Mouse (Mus musculus) forebrain, embryonic 16.5 days (tissue): ENCODE data around the gene Pign. TPM values are rescaled to one million over a fixed set of nuclear protein-coding genes. Genes with fewer than 3 reads are reported as not detected.

Experiments used
- ATAC-seq: fragments of 200-750 bp; cut with Nextera tagmentation; 2 replicates; pipeline ENCODE4 v1.8.0; 2017; ENCODE audit warnings: mild to moderate bottlenecking, moderate library complexity
- H3K27ac ChIP-seq: fragments of 300-500 bp; sonication (generic); 2 replicates; pipeline ENCODE4 v1.5.1; 2014; ENCODE audit warnings: low read length, control low read depth
- H3K27me3 ChIP-seq: fragments of 300-500 bp; sonication (generic); replicated peaks from 2 replicates; pipeline ENCODE4 v1.6.1; 2014; ENCODE audit warnings: low read length; ENCODE audit not compliant: control insufficient read depth, insufficient read depth
- H3K36me3 ChIP-seq: fragments of 300-500 bp; sonication (generic); 2 replicates; pipeline ENCODE4 v1.6.1; 2014; ENCODE audit not compliant: control insufficient read depth, insufficient read depth
- H3K4me1 ChIP-seq: fragments of 300-500 bp; sonication (generic); replicated peaks from 2 replicates; pipeline ENCODE4 v1.6.1; 2014; ENCODE audit warnings: low read length; ENCODE audit not compliant: control insufficient read depth, insufficient read depth
- H3K4me2 ChIP-seq: fragments of 300-500 bp; sonication (generic); 2 replicates; pipeline ENCODE4 v1.6.1; 2014; ENCODE audit warnings: mild to moderate bottlenecking, low read length, control low read depth
- H3K4me3 ChIP-seq: fragments of 300-500 bp; sonication (generic); replicated peaks from 2 replicates; pipeline ENCODE4 v1.5.1; 2014; ENCODE audit warnings: mild to moderate bottlenecking, low read length, control low read depth
- H3K9ac ChIP-seq: fragments of 300-500 bp; sonication (generic); replicated peaks from 2 replicates; pipeline ENCODE4 v1.6.1; 2014; ENCODE audit warnings: low read depth, low read length, control low read depth
- H3K9me3 ChIP-seq: fragments of 300-500 bp; sonication (generic); 2 replicates; pipeline ENCODE4 v1.6.1; 2016; ENCODE audit warnings: low read length; ENCODE audit not compliant: control insufficient read depth
- WGBS: fragments of 180-500 bp; shearing (Covaris S2); extraction: QIAGEN DNeasy Blood & Tissue Kit; methylation state at CpG from one replicate; pipeline ENCODE4 v1.1.7; 2014; 5-methylcytosine and 5-hydroxymethylcytosine counted together
- polyA plus RNA-seq: library from polyadenylated mRNA; unstranded; fragments of >200 nt; fragmentation: Nextera tagmentation; extraction: Ambion mirVana; gene quantifications from 2 replicates; pipeline ENCODE4 v1.2.1, GENCODE M21; 2015

The Pign gene
- polyA plus RNA-seq, 1 experiment from 2014 or later, result 12.1 TPM

GRCm38 (mm10) chr1:105549648-105550047, 113.8 kb downstream of the Pign start:
- Histone ChIP-seq H3K36me3 (no peaks in the 10 kb centered on the region), H3K4me1 (no peaks in the 10 kb centered on the region), H3K9ac (no peak overlapping the region), H3K27ac (no peak overlapping the region), H3K9me3 (no peaks in the 10 kb centered on the region), H3K27me3 (no peaks in the 10 kb centered on the region), H3K4me2 (no peak overlapping the region), H3K4me3 (no peak overlapping the region)
- WGBS, result 89% methylated on average over 4 of the region's 4 CpGs
- no peak for ATAC-seq

- WGBS, result 94% methylated on average over 1 of the region's 1 CpGs
- no peak for ATAC-seq
- Histone ChIP-seq H3K4me2 (no peak overlapping the region), H3K4me3 (no peak overlapping the region), H3K9me3 (0 out of 2 replicates have a peak, but pooled peaks cover 5% of the 10 kb centered on the region), H3K27me3 (no peaks in the 10 kb centered on the region), H3K9ac (no peak overlapping the region), H3K36me3 (peaks cover 6% of the 10 kb centered on the region; the same call in 1 of the 2 replicates), H3K27ac (no peak overlapping the region), H3K4me1 (no peaks in the 10 kb centered on the region)
Observed at GRCm38 (mm10) chr1:105543051-105543450, 120.4 kb downstream of the Pign start.

GRCm38 (mm10) chr1:105523768-105524167, 139.7 kb downstream of the Pign start:
- Histone ChIP-seq H3K4me3 (no peak overlapping the region), H3K36me3 (no peaks in the 10 kb centered on the region), H3K4me2 (no peak overlapping the region), H3K9me3 (no peaks in the 10 kb centered on the region), H3K27ac (no peak overlapping the region), H3K27me3 (no peaks in the 10 kb centered on the region), H3K4me1 (no peaks in the 10 kb centered on the region), H3K9ac (no peak overlapping the region)
- ATAC-seq, result no peak
- WGBS, result 61% methylated on average over 2 of the region's 2 CpGs

GRCm38 (mm10) chr1:105522321-105522720, 141.2 kb downstream of the Pign start:
- H3K27ac ChIP-seq, result no peak overlapping the region
- no peaks in the 10 kb centered on the region for H3K4me1 ChIP-seq
- 82% methylated on average over 2 of the region's 2 CpGs for WGBS
- H3K9me3 ChIP-seq, result no peaks in the 10 kb centered on the region
- H3K36me3 ChIP-seq, result no peaks in the 10 kb centered on the region
- H3K27me3 ChIP-seq, result no peaks in the 10 kb centered on the region
- ATAC-seq, result no peak
- H3K4me2 ChIP-seq, result no peak overlapping the region
- H3K4me3 ChIP-seq, result no peak overlapping the region
- no peak overlapping the region for H3K9ac ChIP-seq

- Histone ChIP-seq H3K9me3 (no peaks in the 10 kb centered on the region), H3K4me3 (no peak overlapping the region), H3K27ac (no peak overlapping the region), H3K27me3 (no peaks in the 10 kb centered on the region), H3K9ac (no peak overlapping the region), H3K36me3 (no peaks in the 10 kb centered on the region), H3K4me2 (no peak overlapping the region), H3K4me1 (no peaks in the 10 kb centered on the region)
- no peak for ATAC-seq
Observed at GRCm38 (mm10) chr1:105518101-105518500, 145.4 kb downstream of the Pign start.

GRCm38 (mm10) chr1:105507116-105507515, 156.4 kb downstream of the Pign start:
- Histone ChIP-seq H3K36me3 (no peaks in the 10 kb centered on the region), H3K9ac (no peak overlapping the region), H3K4me2 (no peak overlapping the region), H3K4me1 (no peaks in the 10 kb centered on the region), H3K9me3 (no peaks in the 10 kb centered on the region), H3K4me3 (no peak overlapping the region), H3K27ac (no peak overlapping the region), H3K27me3 (no peaks in the 10 kb centered on the region)
- no peak for ATAC-seq
- 96% methylated on average over 1 of the region's 1 CpGs for WGBS

GRCm38 (mm10) chr1:105492626-105493025, 170.9 kb downstream of the Pign start:
- 66% methylated on average over 5 of the region's 5 CpGs for WGBS
- no peaks in the 10 kb centered on the region for H3K4me1 ChIP-seq

GRCm38 (mm10) chr1:105489456-105489855, 174.0 kb downstream of the Pign start:
- WGBS, result 81% methylated on average over 3 of the region's 3 CpGs
- H3K4me1 ChIP-seq, result no peaks in the 10 kb centered on the region

More at GRCm38 (mm10) chr1:105492626-105493025, 170.9 kb downstream of the Pign start:
- 0 out of 2 replicates have a peak, but pooled peaks have one; percentile 49 for ATAC-seq
- H3K9ac ChIP-seq, result no peak overlapping the region
- H3K36me3 ChIP-seq, result no peaks in the 10 kb centered on the region
- H3K4me2 ChIP-seq, result no peak overlapping the region
- H3K9me3 ChIP-seq, result no peaks in the 10 kb centered on the region
- no peak overlapping the region for H3K4me3 ChIP-seq
- H3K27me3 ChIP-seq, result no peaks in the 10 kb centered on the region
- no peak overlapping the region for H3K27ac ChIP-seq

GRCm38 (mm10) chr1:105487037-105487436, 176.4 kb downstream of the Pign start:
- no peaks in the 10 kb centered on the region for H3K4me1 ChIP-seq
- no peak overlapping the region for H3K4me2 ChIP-seq
- peak; percentile 33 for ATAC-seq
- no peaks in the 10 kb centered on the region for H3K36me3 ChIP-seq
- H3K9ac ChIP-seq, result no peak overlapping the region
- no peak overlapping the region for H3K27ac ChIP-seq
- 64% methylated on average over 4 of the region's 4 CpGs for WGBS
- H3K9me3 ChIP-seq, result no peaks in the 10 kb centered on the region
- no peak overlapping the region for H3K4me3 ChIP-seq
- no peaks in the 10 kb centered on the region for H3K27me3 ChIP-seq

More at GRCm38 (mm10) chr1:105489456-105489855, 174.0 kb downstream of the Pign start:
- no peak overlapping the region for H3K4me3 ChIP-seq
- H3K27ac ChIP-seq, result no peak overlapping the region
- no peak overlapping the region for H3K9ac ChIP-seq
- ATAC-seq, result no peak
- H3K27me3 ChIP-seq, result no peaks in the 10 kb centered on the region
- no peaks in the 10 kb centered on the region for H3K36me3 ChIP-seq
- no peaks in the 10 kb centered on the region for H3K9me3 ChIP-seq
- H3K4me2 ChIP-seq, result no peak overlapping the region
